Mouse (Mus musculus) forebrain, embryonic 16.5 days (tissue): ENCODE measurements around the gene Chst11. TPM values are rescaled to one million over a fixed set of nuclear protein-coding genes. Genes with fewer than 3 reads are reported as not detected.

ENCODE experiments used
- ATAC-seq: fragments of 200-750 bp; cut with Nextera tagmentation; 2 replicates; pipeline ENCODE4 v1.8.0; 2017; ENCODE audit warnings: mild to moderate bottlenecking, moderate library complexity
- H3K27ac ChIP-seq: fragments of 300-500 bp; sonication (generic); 2 replicates; pipeline ENCODE4 v1.5.1; 2014; ENCODE audit warnings: low read length, control low read depth
- H3K27me3 ChIP-seq: fragments of 300-500 bp; sonication (generic); replicated peaks from 2 replicates; pipeline ENCODE4 v1.6.1; 2014; ENCODE audit warnings: low read length; ENCODE audit not compliant: control insufficient read depth, insufficient read depth
- H3K36me3 ChIP-seq: fragments of 300-500 bp; sonication (generic); 2 replicates; pipeline ENCODE4 v1.6.1; 2014; ENCODE audit not compliant: control insufficient read depth, insufficient read depth
- H3K4me1 ChIP-seq: fragments of 300-500 bp; sonication (generic); replicated peaks from 2 replicates; pipeline ENCODE4 v1.6.1; 2014; ENCODE audit warnings: low read length; ENCODE audit not compliant: control insufficient read depth, insufficient read depth
- H3K4me2 ChIP-seq: fragments of 300-500 bp; sonication (generic); 2 replicates; pipeline ENCODE4 v1.6.1; 2014; ENCODE audit warnings: mild to moderate bottlenecking, low read length, control low read depth
- H3K4me3 ChIP-seq: fragments of 300-500 bp; sonication (generic); replicated peaks from 2 replicates; pipeline ENCODE4 v1.5.1; 2014; ENCODE audit warnings: mild to moderate bottlenecking, low read length, control low read depth
- H3K9ac ChIP-seq: fragments of 300-500 bp; sonication (generic); replicated peaks from 2 replicates; pipeline ENCODE4 v1.6.1; 2014; ENCODE audit warnings: low read depth, low read length, control low read depth
- H3K9me3 ChIP-seq: fragments of 300-500 bp; sonication (generic); 2 replicates; pipeline ENCODE4 v1.6.1; 2016; ENCODE audit warnings: low read length; ENCODE audit not compliant: control insufficient read depth
- WGBS: fragments of 180-500 bp; shearing (Covaris S2); extraction: QIAGEN DNeasy Blood & Tissue Kit; methylation state at CpG from one replicate; pipeline ENCODE4 v1.1.7; 2014; 5-methylcytosine and 5-hydroxymethylcytosine counted together
- polyA plus RNA-seq: library from polyadenylated mRNA; unstranded; fragments of >200 nt; fragmentation: Nextera tagmentation; extraction: Ambion mirVana; gene quantifications from 2 replicates; pipeline ENCODE4 v1.2.1, GENCODE M21; 2015

The Chst11 gene
- polyA plus RNA-seq, 1 experiment from 2014 or later, result 3.4 TPM

- Histone ChIP-seq H3K9ac (no peak overlapping the region), H3K36me3 (no peaks in the 10 kb centered on the region), H3K9me3 (no peaks in the 10 kb centered on the region), H3K27me3 (no peaks in the 10 kb centered on the region; the same call in 1 of the 2 replicates), H3K27ac (no peak overlapping the region), H3K4me3 (no peak overlapping the region), H3K4me1 (peaks cover 2% of the 10 kb centered on the region; the same call in 1 of the 2 replicates), H3K4me2 (no peak overlapping the region)
- WGBS, result 41% methylated on average over 11 of the region's 11 CpGs
- ATAC-seq, result peak; percentile 61
Observed at GRCm38 (mm10) chr10:83242106-83242686, 256.9 kb downstream of the Chst11 start.

GRCm38 (mm10) chr10:83244131-83244530 is 258.8 kb downstream of the Chst11 start:
- H3K9me3 ChIP-seq, result no peaks in the 10 kb centered on the region
- no peaks in the 10 kb centered on the region; the same call in 1 of the 2 replicates for H3K27me3 ChIP-seq
- H3K36me3 ChIP-seq, result no peaks in the 10 kb centered on the region
- peaks cover 2% of the 10 kb centered on the region; the same call in 1 of the 2 replicates for H3K4me1 ChIP-seq
- no peak overlapping the region for H3K27ac ChIP-seq
- H3K9ac ChIP-seq, result no peak overlapping the region
- 88% methylated on average over 6 of the region's 6 CpGs for WGBS
- no peak overlapping the region for H3K4me3 ChIP-seq
- H3K4me2 ChIP-seq, result no peak overlapping the region
- no peak for ATAC-seq

Other genes with a start within 250 kb of the Chst11 start
- 60.1 and 72.9 TPM in 2 replicates for gene Nfyb, start 221.4 kb upstream of the Chst11 start, polyA plus RNA-seq
- 157 and 179 TPM in 2 replicates for gene Txnrd1, start 151.5 kb upstream of the Chst11 start, polyA plus RNA-seq
- 0.37 TPM in 2 replicates for gene Eid3, start 118.9 kb upstream of the Chst11 start, polyA plus RNA-seq